Mouse (Mus musculus) cortical plate, adult 2 months (tissue): ENCODE data around the gene Tgfbrap1. TPM values are rescaled to one million over a fixed set of nuclear protein-coding genes. Genes with fewer than 3 reads are reported as not detected.
A peak's percentile ranks its signal among the peaks of the same experiment; 100 is the strongest.
"Not testable (repeated sequence)": the region's sequence is repeated elsewhere in the genome, so short reads cannot be mapped to it uniquely, and the experiment has no call there.

ENCODE experiments used
- H3K27ac ChIP-seq: fragments of 200-500 bp; 2 replicates; pipeline ENCODE4 v1.5.1; 2012; ENCODE audit warnings: low read length, control low read depth, inconsistent platforms; ENCODE audit not compliant: insufficient read depth
- H3K4me1 ChIP-seq: fragments of 200-500 bp; 2 replicates; pipeline ENCODE4 v1.6.1; 2011; ENCODE audit warnings: low read length; ENCODE audit not compliant: control insufficient read depth, insufficient read depth
- H3K4me3 ChIP-seq: fragments of 200-500 bp; 2 replicates; pipeline ENCODE4 v1.5.1; 2011; ENCODE audit warnings: mild to moderate bottlenecking, low read length, control low read depth; ENCODE audit not compliant: insufficient read depth
- CTCF ChIP-seq: fragments of 200-500 bp; IDR thresholded peaks from 2 replicates; pipeline ENCODE4 v1.5.1; 2011; ENCODE audit warnings: mild to moderate bottlenecking, control low read depth, low read length; ENCODE audit not compliant: insufficient read depth; ENCODE audit errors: extremely low read depth
- POLR2A ChIP-seq: fragments of 200-500 bp; IDR thresholded peaks from 2 replicates; pipeline ENCODE4 v1.6.1; 2011; ENCODE audit warnings: mild to moderate bottlenecking, low read length, control low read depth; ENCODE audit not compliant: insufficient read depth; ENCODE audit errors: extremely low read depth
- polyA plus RNA-seq: library from polyadenylated mRNA; depleted of rRNA; stranded (reverse); fragments of >200 nt; gene quantifications from 2 replicates; pipeline ENCODE4 v1.2.3, GENCODE M21; 2012; rRNA removed

Gene Tgfbrap1
- polyA plus RNA-seq, 1 experiment: 37.2 TPM

- TF ChIP-seq POLR2A: no peak
- TF ChIP-seq CTCF: no peak
- Histone ChIP-seq H3K4me3 (no peak overlapping the region), H3K4me1 (no peaks in the 10 kb centered on the region; the same call in 1 of the 2 replicates), H3K27ac (no peak overlapping the region)
Measured at GRCm38 (mm10) chr1:43047811-43048210, 50.6 kb downstream of the Tgfbrap1 start.

GRCm38 (mm10) chr1:43046990-43047389, 51.4 kb downstream of the Tgfbrap1 start:
- Histone ChIP-seq H3K27ac (no peak overlapping the region), H3K4me3 (no peak overlapping the region), H3K4me1 (no peaks in the 10 kb centered on the region; the same call in 1 of the 2 replicates)
- TF ChIP-seq CTCF (no peak), POLR2A (no peak)

- TF ChIP-seq POLR2A (no peak), CTCF (no peak)
- Histone ChIP-seq H3K4me1 (no peaks in the 10 kb centered on the region; the same call in 1 of the 2 replicates), H3K4me3 (no peak overlapping the region), H3K27ac (no peak overlapping the region)
Measured at GRCm38 (mm10) chr1:43045204-43045982, 53.0 kb downstream of the Tgfbrap1 start.

DNA sequence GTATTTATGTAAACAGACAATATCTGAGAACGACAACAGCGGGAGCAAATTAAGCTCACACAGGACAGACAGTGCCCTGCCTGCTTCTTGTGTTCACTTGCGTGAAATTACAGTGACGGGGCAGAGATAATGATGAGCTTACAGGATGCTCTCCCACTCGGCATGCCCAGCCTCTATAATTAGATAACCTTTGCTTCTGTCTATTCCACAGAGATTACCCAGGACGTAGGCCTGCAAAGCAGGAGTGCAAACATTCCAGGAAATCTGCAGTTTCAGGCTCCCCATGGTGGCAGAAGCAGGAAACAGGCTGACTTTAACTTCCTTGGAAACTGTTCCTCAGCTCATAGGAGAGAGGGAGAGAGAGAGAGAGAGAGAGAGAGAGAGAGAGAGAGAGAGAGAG, 56.2 kb downstream of the Tgfbrap1 start:
- Histone ChIP-seq H3K4me1 (no peaks in the 10 kb centered on the region; the same call in 1 of the 2 replicates), H3K4me3 (no peak overlapping the region), H3K27ac (no peak overlapping the region)
- no peak for TF ChIP-seq POLR2A
- peak; percentile 56 for TF ChIP-seq CTCF

DNA sequence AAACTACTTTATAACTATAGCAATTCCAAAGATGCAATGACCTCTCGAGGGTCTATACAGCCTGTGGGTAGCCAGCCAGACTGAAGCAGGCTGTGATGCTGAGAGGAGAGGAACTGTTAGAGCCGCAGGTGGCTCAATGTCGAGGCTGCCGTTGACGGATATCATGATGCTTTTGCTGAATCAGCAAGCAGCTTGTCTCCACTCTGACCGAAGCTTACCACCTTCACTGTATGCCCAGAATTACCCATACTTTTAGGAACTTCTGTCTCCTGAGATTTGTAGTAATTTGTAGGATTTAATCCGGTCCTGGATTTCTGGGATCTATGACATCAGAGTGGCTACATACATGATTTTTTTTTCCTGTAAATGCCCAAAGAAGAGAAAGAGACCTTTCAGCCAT, 62.4 kb downstream of the Tgfbrap1 start:
- no peak overlapping the region for H3K4me3 ChIP-seq
- TF ChIP-seq CTCF (no peak), POLR2A (no peak)
- H3K27ac ChIP-seq: no peak overlapping the region
- no peaks in the 10 kb centered on the region for H3K4me1 ChIP-seq

GRCm38 (mm10) chr1:43015153-43015685, 83.2 kb downstream of the Tgfbrap1 start:
- not testable (repeated sequence) for H3K4me3 ChIP-seq, H3K4me1 ChIP-seq, H3K27ac ChIP-seq

DNA sequence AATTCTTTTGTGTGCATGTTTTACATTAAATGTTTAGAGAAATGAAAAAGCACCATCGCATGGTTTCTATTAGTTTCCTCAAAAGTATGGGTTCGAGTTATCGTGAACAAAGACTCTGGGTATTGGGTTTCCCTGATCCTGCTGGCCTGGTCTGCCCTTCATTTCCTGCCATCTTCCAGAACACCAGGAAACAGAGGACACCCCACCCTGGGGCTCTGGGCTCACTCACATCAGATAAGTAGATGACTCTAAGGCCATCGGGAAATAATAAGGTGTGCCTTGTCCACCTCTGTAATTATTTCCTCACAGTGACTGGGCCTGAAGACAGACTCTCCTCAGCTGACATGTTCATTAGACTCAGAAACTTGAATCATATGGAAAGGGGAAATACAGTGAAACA, 88.0 kb downstream of the Tgfbrap1 start:
- H3K4me3 ChIP-seq: no peak overlapping the region
- H3K27ac ChIP-seq: no peak overlapping the region
- TF ChIP-seq CTCF (no peak), POLR2A (no peak)
- H3K4me1 ChIP-seq: no peaks in the 10 kb centered on the region

- Histone ChIP-seq H3K4me3 (no peak overlapping the region), H3K4me1 (no peaks in the 10 kb centered on the region), H3K27ac (no peak overlapping the region)
- TF ChIP-seq CTCF (no peak), POLR2A (no peak)
Measured at GRCm38 (mm10) chr1:43006524-43006923, 91.9 kb downstream of the Tgfbrap1 start.

DNA sequence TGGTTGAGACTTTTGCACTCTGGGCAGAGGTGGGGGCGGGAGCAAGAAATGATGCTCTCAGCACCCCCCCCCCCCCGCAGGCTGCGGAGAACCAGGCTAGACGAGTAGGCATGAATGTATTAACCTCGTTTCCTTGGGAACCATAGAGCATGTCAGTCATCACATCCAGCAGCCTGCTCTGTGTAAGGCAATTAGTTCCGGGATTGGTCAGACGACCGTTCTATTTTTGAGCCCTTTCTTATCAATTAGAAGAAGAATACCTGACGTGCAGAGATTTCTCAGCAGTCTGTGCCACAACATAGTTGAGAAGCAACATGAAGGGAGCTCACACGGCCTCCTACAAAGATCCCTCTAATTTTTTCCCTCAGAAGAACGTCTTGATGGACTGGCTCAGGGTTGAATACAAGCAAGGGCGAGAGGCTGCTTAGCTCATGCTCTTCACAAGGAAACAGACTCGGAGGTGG, 92.4 kb downstream of the Tgfbrap1 start:
- Histone ChIP-seq H3K4me3 (no peak overlapping the region), H3K4me1 (no peaks in the 10 kb centered on the region), H3K27ac (no peak overlapping the region)
- no peak for TF ChIP-seq CTCF

Other genes with a start within 250 kb of the Tgfbrap1 start
- gene Mrps9, start 247.4 kb downstream of the Tgfbrap1 start, polyA plus RNA-seq: 53.3 and 60.8 TPM in 2 replicates
- gene Gpr45, start 145.8 kb downstream of the Tgfbrap1 start, polyA plus RNA-seq: 13.1 and 13.4 TPM in 2 replicates
- gene AI597479, start 73 bp upstream of the Tgfbrap1 start, polyA plus RNA-seq: 21.8 and 23.2 TPM in 2 replicates
- 88.7 and 98.5 TPM in 2 replicates for gene Fhl2, start 98.3 kb upstream of the Tgfbrap1 start, polyA plus RNA-seq